Mouse (Mus musculus): ENCODE results near the gene Tlk1.
A peak's percentile ranks its signal among the peaks of the same experiment; 100 is the strongest.
"Not testable (repeated sequence)": the region's sequence is repeated elsewhere in the genome, so short reads cannot be mapped to it uniquely, and the experiment has no call there.

Gene Tlk1

GRCm38 (mm10) chr2:70833261-70833660, 7.7 kb upstream of the Tlk1 start:
- no peak for DNase-seq (ENCODE audit: low read depth)

GRCm38 (mm10) chr2:70831709-70832350, 6.3 kb upstream of the Tlk1 start:
- no peak for DNase-seq (ENCODE audit: low read depth)

GRCm38 (mm10) chr2:70830683-70831082, 5.2 kb upstream of the Tlk1 start:
- DNase-seq (ENCODE audit: low read depth) = no peak

DNA sequence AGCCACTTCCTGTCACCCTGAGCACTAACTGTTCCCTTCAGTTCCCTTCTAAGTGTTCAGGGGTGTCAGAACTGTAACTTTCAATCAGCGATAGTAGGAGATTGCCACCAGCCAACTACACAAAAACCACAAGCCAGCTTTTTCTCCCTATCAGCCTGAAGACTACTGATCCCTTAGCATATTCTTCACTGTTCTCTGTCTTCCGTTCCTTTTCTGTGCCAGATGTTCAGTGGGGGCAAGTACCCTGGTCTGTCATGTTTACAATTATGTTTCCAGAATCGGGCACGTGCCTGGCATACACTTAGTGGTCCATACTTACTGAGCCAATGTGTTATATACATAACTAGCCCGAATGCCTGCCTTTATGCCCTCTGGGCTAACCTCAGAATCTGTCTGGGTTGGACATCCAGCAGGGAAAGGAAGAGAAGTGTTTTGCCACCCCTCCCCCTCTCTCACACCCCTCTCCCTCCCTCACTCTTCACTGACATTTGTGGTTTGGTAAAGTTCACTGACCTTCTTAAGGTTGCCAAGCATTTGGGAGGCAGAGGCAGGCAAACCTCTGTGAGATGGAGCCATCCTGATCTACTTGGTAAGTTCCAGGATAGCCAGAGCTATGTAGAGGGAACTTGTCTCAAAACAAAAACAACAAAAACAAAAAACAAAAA, 4.5 kb upstream of the Tlk1 start:
- no peak for DNase-seq (ENCODE audit: low read depth)

DNA sequence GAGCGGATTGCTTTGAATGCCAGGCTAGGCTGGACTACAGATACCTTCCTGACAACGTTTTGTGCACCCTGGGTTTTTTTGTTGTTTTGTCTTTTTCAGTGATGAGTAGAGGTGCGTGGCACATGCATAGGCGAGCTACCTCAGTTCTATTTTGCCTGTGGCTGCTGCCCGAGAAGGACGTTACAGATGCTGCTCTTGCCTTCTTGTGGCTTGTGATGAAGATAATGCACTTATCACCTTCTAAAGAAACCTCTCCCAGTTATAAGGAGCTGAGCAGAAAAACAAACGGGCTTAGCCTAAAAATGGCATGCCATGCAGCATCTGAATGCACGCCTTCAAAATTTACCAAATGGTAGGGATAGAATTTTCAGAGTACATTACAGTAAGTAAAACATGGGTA, 2.3 kb upstream of the Tlk1 start:
- no peak for DNase-seq (ENCODE audit: low read depth)

DNA sequence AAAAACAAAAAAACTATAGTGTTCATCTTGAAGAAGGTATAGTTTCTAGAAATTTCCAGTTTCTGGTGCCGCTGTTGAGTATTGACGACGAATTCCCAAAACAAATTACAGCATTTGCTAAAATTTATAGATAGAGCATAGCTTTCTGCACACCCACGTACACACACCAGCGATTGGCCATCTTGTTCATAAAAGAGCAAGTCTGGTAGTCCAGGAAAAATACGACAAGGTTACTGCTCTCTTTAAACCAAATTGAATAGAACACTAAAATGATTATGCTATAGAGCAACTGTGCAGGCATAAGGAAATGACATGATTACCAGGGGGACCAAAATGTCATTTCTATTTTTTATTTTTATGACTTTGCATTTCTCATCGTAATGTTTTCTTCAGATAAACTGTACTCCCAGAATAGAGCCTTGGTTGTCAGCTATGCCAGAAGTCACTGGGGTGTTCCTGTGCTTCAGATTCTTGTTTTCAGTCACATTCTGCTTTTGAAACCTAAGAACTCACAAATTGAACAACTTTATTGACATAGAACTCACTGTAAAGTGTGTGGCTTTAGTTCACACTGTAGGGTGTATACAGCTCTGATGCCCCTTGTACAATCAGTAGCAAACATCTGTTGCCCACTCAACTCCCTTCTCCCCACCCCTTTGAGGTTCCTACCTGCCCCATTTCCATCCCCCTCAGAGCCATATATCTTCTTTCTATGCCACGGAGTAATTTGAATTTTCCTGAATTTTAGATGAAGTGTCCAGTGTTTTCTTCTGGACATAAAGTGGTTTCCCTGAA, 1.1 kb upstream of the Tlk1 start:
- DNase-seq (ENCODE audit: low read depth) = peak; percentile 47

- DNase-seq (ENCODE audit: low read depth) = peak; percentile 80
These were observed 624 bp downstream of the Tlk1 start for GRCm38 (mm10) chr2:70824838-70825370.

- DNase-seq (ENCODE audit: low read depth) = peak; percentile 78
These were observed 1.4 kb downstream of the Tlk1 start for GRCm38 (mm10) chr2:70823926-70824800.

DNA sequence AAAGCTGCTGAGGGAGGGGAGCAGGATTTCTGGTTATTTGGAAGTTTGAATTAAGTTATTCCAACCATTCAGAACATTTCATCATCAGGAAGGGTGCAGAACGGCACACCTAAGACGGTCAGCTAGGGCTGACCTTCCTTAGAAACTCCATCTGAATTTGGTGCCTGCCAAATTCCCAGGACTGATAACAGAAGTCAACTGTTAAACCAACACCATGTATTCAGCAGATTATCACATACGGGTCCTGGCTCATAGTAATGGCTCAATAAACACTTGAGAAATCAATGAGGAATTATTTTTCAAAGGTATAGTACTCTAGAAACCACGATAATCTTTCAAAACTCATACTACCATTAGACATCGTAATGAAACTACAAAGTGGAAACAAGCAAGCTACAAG, 2.1 kb downstream of the Tlk1 start:
- DNase-seq (ENCODE audit: low read depth) = no peak

GRCm38 (mm10) chr2:70816939-70817338, 8.6 kb downstream of the Tlk1 start:
- DNase-seq (ENCODE audit: low read depth) = no peak

DNA sequence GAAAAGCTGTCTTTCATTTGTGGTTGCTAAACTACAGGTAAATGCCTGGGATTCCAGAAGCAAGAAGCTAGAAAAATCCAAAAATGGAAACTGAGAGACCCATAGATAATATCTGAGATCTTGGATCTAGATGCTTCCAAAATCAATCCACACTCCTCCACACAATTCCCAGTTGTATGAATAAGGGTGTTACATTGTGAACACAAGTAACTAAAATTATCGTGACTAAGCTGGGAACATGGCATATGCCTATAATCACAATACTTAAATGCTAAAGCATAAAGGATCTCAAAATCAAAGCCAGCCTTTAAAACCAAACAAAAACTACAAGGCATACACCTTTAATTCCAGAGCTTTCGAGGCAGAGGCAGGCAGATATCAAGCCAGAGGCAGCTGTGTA, 9.5 kb downstream of the Tlk1 start:
- no peak for DNase-seq (ENCODE audit: low read depth)

DNA sequence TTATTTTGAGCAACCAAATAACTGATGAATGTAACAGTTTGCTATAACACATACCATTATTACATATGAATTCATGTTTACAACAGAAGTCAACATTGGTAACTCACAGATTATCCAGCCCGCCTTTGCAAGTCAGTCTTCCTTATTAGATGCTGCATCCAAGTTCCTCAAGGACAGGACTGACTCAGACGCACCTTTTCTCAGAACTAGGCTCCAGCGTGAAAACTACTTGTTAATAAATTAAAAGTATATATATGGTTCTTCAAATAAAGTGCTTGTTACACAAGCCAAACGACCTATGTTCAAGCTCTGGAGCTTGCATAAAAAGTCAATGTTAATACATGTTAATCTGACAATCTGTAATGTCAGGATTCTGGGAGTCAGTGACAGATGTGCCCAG, 11.9 kb downstream of the Tlk1 start:
- no peak for DNase-seq (ENCODE audit: low read depth)

DNA sequence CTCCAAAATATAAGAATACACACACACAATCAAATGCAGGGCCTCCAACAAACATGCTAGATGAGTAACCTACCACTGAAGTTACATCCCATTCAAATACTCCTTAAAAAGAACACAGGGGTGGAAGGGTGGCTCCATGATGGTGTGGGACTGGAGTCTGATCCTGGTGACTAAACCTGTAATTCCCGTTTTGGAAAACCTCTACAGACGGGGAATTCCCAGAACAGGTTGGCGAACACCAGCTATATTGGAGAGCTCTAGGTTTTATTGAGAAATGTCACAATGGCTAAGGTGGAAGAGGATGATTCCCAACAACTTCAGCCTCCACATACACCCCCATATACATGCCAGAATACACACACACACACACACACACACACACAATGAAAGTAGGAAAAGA, 14.1 kb downstream of the Tlk1 start:
- no peak for DNase-seq (ENCODE audit: low read depth)

GRCm38 (mm10) chr2:70809921-70810320, 15.6 kb downstream of the Tlk1 start:
- DNase-seq (ENCODE audit: low read depth) = no peak

- no peak for DNase-seq (ENCODE audit: low read depth)
These were observed 16.8 kb downstream of the Tlk1 start for GRCm38 (mm10) chr2:70808681-70809080.

DNA sequence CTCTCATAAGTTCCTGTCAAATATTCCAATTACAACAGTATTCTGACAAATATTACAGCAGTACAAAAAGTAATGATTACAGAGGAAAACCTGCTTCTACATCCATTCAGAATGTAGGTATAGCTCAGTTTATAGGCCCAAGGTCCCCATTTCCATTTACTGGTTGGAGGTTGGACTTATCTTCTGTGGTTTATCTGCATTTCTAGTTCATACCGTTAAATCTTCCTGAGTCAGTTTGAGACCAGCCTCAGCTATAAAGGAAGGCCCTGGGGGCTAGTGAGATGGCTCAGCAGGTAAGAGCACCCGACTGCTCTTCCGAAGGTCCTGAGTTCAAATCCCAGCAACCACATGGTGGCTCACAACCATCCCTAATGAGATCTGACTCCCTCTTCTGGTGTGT, 17.9 kb downstream of the Tlk1 start:
- not testable (repeated sequence) for DNase-seq (ENCODE audit: low read depth)

- DNase-seq (ENCODE audit: low read depth) = no peak
These were observed 19.5 kb downstream of the Tlk1 start for GRCm38 (mm10) chr2:70806020-70806419.

- DNase-seq (ENCODE audit: low read depth) = not testable (repeated sequence)
These were observed 21.8 kb downstream of the Tlk1 start for GRCm38 (mm10) chr2:70803696-70804095.

- no peak for DNase-seq (ENCODE audit: low read depth)
These were observed 22.9 kb downstream of the Tlk1 start for GRCm38 (mm10) chr2:70802658-70803057.

DNA sequence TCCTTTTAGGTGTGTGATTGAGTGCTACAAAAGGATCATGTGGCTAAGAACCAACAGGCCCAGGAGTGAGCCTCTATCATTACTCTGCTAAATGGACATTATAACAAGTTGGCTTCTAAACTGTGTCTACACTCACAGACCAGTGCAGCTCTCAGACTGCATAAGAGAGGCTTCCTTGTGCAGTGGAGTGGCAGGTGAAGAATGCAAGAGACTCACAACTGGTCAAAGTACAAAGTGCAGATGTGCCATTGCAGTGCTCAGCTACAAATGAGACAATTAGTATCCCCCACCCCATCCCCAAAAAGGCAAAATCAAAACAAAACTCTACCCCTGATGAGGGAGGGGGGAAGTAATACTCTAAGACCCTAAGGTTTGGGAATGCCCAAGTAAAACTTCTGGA, 24.0 kb downstream of the Tlk1 start:
- DNase-seq (ENCODE audit: low read depth) = no peak

GRCm38 (mm10) chr2:70800396-70800795, 25.1 kb downstream of the Tlk1 start:
- no peak for DNase-seq (ENCODE audit: low read depth)

DNA sequence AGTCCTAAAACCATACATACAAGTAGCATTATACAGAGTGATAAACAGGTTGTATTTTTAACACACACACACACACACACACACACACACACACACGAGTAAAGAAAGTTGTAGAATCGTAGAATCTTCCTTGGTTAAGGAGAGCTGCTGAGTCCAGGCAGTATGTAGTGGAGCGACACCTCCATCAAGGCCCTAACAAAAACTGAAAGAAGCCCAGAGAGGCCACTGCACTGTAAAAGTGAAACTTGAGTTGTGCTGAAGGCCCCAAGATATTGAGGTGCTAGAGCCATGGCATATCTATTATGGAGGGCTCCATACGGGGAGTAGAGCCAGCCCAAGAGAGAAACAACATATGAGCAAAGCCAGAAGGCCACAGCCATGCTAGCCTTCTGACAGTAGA, 32.3 kb downstream of the Tlk1 start:
- peak; percentile 64 for DNase-seq (ENCODE audit: low read depth)

All from induced T-regulatory cell, adult 2 months (primary cell).